ENCODE assay signal across 20 mouse cellular contexts in the genomic region with DNA sequence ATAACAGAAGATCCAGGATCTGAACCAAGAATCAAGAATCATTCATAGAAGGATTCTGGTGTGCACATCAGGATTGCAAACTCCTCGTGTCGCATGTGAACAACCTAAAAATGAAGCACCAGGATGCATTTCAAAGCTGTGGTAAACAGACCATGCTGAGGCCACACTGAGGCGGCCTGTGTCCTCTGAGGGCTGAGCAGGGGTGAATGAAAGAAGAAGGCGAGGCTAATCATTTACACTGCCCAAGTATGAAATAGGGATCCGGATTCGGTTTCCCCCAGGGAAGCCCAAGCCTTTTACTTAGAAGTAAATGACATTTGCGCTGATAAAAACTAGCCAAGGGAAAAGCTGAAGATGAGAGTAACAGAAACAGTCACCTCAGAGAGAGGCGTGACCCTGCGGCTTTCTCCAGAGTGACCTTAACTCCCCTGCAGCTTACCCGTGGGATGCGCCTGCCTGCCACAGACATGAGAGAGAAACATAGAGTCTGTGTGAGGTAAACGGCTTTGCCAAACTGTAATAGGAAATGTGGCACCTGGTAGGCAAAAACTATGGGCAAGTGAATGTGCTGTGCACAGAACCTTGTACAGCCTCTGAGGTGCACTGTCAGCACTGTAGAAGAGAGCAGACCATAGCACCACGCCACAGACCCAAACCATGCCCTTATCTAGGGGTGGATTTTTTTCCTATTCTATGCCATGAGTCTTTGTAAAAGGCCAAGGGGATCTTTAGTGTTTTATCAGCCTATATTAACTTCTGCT.
A peak's percentile ranks its signal among the peaks of the same experiment; 100 is the strongest.
DNase-seq lines count a peak whose midpoint lies in the region; ATAC-seq lines count a peak whose summit lies in the region.
"Had no signal": no experiment of that assay in that cellular context is flagged by ENCODE, and none has a peak within 500 bp of the region (broad histone marks: within the 10 kb centered on the region; RNA-seq: fewer than 3 reads in every experiment).

No protein-coding gene starts in this region.

- H3K9me3 ChIP-seq in kidney, embryonic 14.5 days (ENCODE audit: control insufficient read depth, low read length) = no peaks in the 10 kb centered on the region
- H3K9me3 ChIP-seq in heart, embryonic 10.5 days = no peaks in the 10 kb centered on the region
- H3K9me3 ChIP-seq: embryonic facial prominence, embryonic 15.5 days; forebrain, embryonic 10.5 days; heart, embryonic 13.5 days; hindbrain, embryonic 12.5 days had no signal

- H3K4me2 ChIP-seq in kidney, embryonic 14.5 days (replicated peaks; ENCODE audit: low read depth, low read length) = no peak overlapping the region
- H3K4me2 ChIP-seq: embryonic facial prominence, embryonic 15.5 days; heart, embryonic 13.5 days; hindbrain, embryonic 12.5 days had no signal

- no peak overlapping the region for H3K9ac ChIP-seq in kidney, embryonic 14.5 days (ENCODE audit: low read depth, low read length)
- H3K9ac ChIP-seq: embryonic facial prominence, embryonic 15.5 days; heart, embryonic 13.5 days; hindbrain, embryonic 12.5 days had no signal

- H3K27ac ChIP-seq in kidney, embryonic 14.5 days (ENCODE audit: low read depth, low read length) = no peak overlapping the region
- H3K27ac ChIP-seq in heart, embryonic 10.5 days = no peak overlapping the region
- H3K27ac ChIP-seq: embryonic facial prominence, embryonic 15.5 days; forebrain, embryonic 10.5 days; gastrocnemius, adult 2 months; heart, embryonic 13.5 days; hindbrain, embryonic 12.5 days had no signal

- H3K4me3 ChIP-seq in kidney, embryonic 14.5 days (ENCODE audit: low read length) = no peak overlapping the region
- no peak overlapping the region for H3K4me3 ChIP-seq in heart, embryonic 10.5 days
- H3K4me3 ChIP-seq: embryonic facial prominence, embryonic 15.5 days; erythroblast, embryonic 14.5 days; forebrain, embryonic 10.5 days; gastrocnemius, adult 2 months; heart, embryonic 13.5 days; hindbrain, embryonic 12.5 days had no signal

- WGBS in kidney, embryonic 14.5 days = 42% methylated on average over 13 of the region's 13 CpGs
- 69% methylated on average over 13 of the region's 13 CpGs for whole genome bisulfite sequencing in heart, embryonic 10.5 days

- no peaks in the 10 kb centered on the region for H3K27me3 ChIP-seq in kidney, embryonic 14.5 days (ENCODE audit: control insufficient read depth, insufficient read depth, low read length)
- H3K27me3 ChIP-seq in heart, embryonic 10.5 days (ENCODE audit: insufficient read depth, poor library complexity, severe bottlenecking) = no peaks in the 10 kb centered on the region
- H3K27me3 ChIP-seq: embryonic facial prominence, embryonic 15.5 days; heart, embryonic 13.5 days; hindbrain, embryonic 12.5 days had no signal

- no peaks in the 10 kb centered on the region for H3K4me1 ChIP-seq in kidney, embryonic 14.5 days (ENCODE audit: control insufficient read depth, insufficient read depth, low read length)
- H3K4me1 ChIP-seq in heart, embryonic 10.5 days = no peaks in the 10 kb centered on the region
- H3K4me1 ChIP-seq: embryonic facial prominence, embryonic 15.5 days; forebrain, embryonic 10.5 days; heart, embryonic 13.5 days; hindbrain, embryonic 12.5 days had no signal

- DNase-seq in kidney, postnatal 14 days = no peak
- DNase-seq in kidney, postnatal 10 days = peak; percentile 15
- DNase-seq in kidney, adult 11 months = no peak
- DNase-seq in ovary, postnatal 36 days (ENCODE audit: low spot score) = peak; percentile 42
- DNase-seq in ovary, postnatal 14 days (ENCODE audit: low spot score) = no peak
- no peak for DNase-seq in heart, embryonic 10.5 days (ENCODE audit: low spot score)
- DNase-seq: adrenal gland, postnatal 10 days; cerebellum, adult 18-20 months; cerebellum, adult 9-11 months; cerebellum, postnatal 36 days; gastrocnemius, adult 2 months; gastrocnemius, postnatal 25 days; heart, postnatal 36 days had no signal

- peak; percentile 83; the same call in 1 of the 2 replicates for ATAC-seq in kidney, embryonic 14.5 days (ENCODE audit: low FRiP score, low TSS enrichment)
- ATAC-seq: forebrain, embryonic 14.5 days had no signal

- no peaks in the 10 kb centered on the region for H3K36me3 ChIP-seq in kidney, embryonic 14.5 days (ENCODE audit: control insufficient read depth, insufficient read depth, low read length)
- H3K36me3 ChIP-seq in heart, embryonic 10.5 days = no peaks in the 10 kb centered on the region
- H3K36me3 ChIP-seq: embryonic facial prominence, embryonic 15.5 days; forebrain, embryonic 10.5 days; heart, embryonic 13.5 days; hindbrain, embryonic 12.5 days had no signal

Comparison
In these comparisons a context has a peak if more than half of its experiments do, and no peak if none do; other contexts are left out.
1. DNase-seq: peak in kidney, postnatal 10 days (single experiment) and ovary, postnatal 36 days (single experiment); none in kidney, postnatal 14 days (single experiment), kidney, adult 11 months (single experiment), ovary, postnatal 14 days (single experiment) and heart, embryonic 10.5 days (single experiment).